Mouse (Mus musculus) layer of hippocampus, postnatal 25 days (tissue): ENCODE results near the gene Kif3a. TPM values are rescaled to one million over a fixed set of nuclear protein-coding genes. Genes with fewer than 3 reads are reported as not detected.
A peak's percentile ranks its signal among the peaks of the same experiment; 100 is the strongest.
"Not testable (repeated sequence)": the region's sequence is repeated elsewhere in the genome, so short reads cannot be mapped to it uniquely, and the experiment has no call there.

ENCODE experiments used
- DNase-seq, 2 experiments: peaks; one replicate each; pipeline ENCODE4 v3.0.0; 2022; ENCODE audit warnings: mixed read lengths in 2 of 2, low spot score in 1 of 2; ENCODE audit errors: extremely low spot score in 1 of 2
- total RNA-seq, 2 experiments: library from RNA; stranded (reverse); gene quantifications; 2 replicates each; pipeline ENCODE4 v1.2.3; 2021

The Kif3a gene
- total RNA-seq, 2 experiments from 2014 or later, result 120 to 131 TPM

DNA sequence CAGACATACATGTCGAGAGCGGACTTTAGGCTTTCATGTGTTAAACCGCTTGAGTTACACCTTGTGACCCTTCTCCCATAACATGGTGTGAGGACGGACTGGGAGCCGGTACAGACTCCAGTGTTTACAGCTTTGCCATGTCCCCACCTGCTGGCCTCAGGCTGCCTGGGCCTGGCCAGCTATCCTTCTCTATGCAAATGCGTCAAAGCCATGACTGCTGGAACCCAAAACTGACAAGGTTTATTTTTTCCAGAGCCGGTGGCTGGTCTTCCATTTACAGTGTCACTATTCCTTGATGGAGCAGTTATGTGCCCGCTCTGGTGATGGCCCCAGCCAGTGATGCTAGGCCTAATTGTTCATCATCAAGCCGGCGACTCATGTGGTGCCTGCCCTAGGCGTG lies 26.0 kb upstream of the Kif3a start:
- DNase-seq, result no peak

DNA sequence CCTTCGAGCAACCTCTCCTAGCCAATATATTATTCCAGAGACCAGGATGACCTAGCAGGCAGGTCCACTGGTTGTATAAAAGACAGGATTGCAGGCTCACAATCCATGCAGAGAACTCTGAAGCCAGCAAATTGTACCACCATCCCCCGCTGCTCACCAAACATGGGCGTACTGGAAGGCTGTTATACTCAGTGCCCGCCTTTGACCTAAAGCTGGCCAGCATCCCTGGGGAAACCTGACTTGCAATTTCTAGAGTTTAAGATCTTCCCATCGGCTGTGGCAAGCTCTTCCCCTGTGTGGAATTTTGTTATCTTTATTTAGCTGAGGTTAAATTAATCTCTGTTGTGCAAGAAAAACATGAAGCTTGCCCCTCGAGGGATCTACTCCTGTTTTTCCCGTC lies 24.2 kb upstream of the Kif3a start:
- no peak for DNase-seq

DNA sequence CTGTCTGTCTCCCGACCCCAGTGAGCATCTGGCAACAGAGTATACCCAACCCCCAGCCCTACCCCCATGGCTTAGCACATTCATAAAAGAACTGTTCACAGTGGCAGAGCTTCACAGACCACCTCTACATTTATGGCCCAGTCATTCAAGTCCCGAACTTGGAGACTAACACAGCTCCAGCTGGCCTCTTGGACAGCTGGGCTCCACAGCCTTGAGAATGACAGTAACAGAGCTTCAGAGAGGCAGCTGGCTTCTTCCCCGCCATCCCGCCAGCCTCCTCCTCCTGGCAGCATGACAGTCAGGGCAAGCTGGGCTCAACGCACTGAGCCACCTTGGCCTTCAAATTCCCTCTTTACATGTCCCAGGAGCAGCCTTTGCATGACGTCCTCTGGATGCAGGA lies 20.9 kb upstream of the Kif3a start:
- no peak for DNase-seq

DNA sequence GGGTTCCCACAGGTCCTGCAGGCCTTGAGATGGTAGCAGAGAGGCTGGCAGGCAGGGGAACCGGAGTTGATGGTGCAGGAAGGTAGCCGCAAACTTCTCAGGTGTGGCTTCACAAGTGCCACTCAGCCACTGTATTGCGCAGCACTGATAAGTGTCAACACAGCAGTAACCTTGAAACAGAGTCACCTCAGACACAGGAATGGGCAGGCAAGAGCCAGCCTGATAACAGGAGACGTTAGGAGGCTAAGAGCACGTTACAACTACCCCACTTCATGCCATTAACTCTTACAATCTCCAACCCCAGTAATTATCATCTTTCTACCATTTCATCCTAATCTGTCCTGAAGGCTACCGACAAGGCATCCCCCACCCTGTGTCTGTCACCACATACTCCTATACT lies 19.6 kb upstream of the Kif3a start:
- no peak for DNase-seq

DNA sequence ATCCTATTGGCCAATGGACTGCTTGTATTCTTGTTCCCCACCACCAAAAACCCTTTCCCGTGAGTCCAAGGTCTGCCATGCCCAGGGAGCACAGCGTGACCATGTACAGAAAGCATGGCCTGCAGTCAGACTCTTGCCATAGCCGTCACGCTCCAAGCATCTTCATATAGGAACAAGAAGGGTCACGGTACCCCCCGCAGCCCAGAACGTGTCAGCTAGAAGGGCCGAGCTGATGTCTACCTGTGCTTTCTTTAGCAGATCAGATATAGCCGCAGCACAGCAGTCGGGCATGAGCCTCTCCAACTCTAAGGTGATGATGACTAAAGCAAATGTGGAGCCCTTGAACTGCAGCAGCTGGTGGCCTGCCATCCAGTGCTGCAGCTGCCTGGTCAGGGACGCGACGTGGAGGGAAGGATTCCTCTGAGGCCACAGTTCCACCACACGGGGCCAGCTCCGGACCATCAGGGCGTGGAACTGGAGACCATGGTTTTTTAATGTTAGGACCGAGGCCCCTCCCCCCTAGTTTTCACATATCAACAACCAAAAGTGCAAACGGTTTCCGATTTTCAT lies 19.1 kb upstream of the Kif3a start:
- DNase-seq, result no peak

DNA sequence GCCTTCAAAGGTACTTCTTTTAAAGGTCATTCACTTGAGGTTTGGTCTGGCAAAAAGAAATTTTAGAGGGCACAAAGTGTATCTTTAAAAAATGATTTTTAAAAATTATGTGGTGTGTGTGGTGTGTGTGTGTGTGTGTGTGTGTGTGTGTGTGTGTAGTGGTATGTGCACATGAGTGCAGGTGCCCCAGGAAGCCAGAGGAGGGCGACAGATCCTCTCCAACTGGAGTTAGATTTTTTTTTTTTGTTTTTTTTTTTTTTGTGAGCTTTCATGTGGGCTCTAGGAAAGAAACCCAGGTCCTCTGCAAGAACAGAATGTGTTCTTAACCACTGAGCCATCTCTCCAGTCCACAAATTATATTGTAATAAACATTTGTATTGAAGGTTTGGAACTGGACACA lies 16.5 kb upstream of the Kif3a start:
- DNase-seq, result no peak

DNA sequence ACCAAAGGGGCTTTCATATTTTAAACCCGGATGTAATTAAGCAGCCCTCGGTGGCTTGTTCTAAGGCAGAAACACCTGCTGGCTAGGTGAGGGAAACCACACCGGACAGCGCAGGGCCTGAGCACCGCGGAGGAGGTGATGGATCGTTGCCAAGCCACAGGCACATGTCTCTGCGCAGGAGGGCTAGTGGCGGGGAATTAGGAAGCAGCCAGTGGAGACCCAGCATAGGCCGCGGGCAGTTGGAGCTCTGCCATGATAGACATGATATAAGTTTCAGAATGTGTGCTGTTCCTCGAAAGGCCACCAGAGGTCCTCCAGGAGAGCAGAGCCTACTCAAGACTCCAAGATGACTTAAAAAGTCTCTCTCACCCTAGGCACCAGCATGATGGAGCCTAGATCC lies 15.4 kb upstream of the Kif3a start:
- DNase-seq, result peak in 1 of 2 experiments; percentile 45

DNA sequence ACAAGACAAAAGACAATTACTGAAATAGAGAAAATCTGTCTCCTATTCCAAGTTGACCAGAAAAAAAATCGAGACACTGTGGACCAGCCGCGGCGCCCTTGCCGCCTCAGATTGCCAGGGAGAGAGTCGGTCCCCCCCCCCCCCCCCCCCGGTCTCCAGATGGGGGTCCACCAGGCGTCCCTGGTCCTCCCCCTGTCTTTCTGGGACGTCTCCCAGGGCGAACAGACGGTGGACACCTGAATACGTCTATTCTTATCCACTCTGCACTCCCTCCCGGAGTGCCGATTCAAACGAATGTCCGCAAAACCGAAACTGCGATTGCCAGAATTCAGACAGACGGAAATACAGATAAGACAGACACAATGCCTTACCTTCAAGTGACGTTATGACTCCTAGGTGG lies 10.7 kb upstream of the Kif3a start:
- DNase-seq, result not testable (repeated sequence)

DNA sequence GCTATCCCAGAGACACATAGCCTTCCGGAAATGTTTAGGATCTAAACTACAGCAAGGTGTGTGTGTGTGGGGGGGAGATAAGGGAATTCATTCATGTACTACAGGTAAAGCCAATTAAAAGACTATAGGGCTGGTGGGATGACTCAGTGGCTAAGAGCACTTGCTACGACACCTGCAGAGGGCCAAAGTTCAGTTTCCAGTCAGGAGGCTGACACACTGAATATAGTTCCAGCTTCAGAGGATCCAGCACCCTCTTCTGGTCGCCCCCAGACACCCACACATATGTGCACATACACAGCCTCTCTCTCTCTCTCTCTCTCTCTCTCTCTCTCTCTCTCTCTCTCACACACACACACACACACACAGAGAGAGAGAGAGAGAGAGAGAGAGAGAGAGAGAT lies 9.2 kb upstream of the Kif3a start:
- DNase-seq, result not testable (repeated sequence)

DNA sequence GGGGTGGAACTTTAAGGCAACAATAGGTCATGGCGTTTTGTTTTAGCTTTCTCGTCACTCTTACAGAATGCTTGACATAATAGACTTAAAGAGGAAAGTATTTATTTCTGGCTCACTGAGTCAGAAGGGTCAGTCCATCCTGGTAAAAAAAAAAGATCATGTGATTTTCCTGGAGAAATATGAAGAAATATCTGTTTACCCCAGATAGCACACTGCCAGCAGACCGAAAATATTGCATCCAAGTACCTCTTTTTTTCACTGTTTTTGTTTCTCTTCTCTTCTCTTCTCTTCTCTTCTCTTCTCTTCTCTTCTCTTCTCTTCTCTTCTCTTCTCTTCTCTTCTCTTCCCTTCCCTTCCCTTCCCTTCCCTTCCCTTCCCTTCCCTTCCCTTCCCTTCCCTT lies 7.2 kb upstream of the Kif3a start:
- not testable (repeated sequence) for DNase-seq

DNA sequence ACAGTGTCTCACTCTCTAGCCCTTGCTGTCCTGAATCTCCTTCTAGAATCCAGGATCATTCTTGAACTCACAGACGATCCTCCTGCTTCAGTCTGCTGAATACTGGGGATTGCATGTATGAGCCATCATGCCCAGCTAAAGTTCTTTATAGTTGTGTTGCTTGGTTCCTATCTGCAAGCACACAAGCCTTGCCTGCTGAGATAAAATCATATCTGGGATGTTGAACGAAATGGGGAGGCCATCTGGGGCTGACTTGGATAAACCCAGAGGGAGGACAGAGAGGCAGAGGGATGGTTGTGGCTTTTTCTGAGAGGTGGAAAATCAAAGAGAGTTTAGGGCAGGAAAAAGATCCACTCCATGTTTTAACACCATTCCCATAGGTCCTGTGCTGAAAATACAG lies 5.2 kb upstream of the Kif3a start:
- no peak for DNase-seq

DNA sequence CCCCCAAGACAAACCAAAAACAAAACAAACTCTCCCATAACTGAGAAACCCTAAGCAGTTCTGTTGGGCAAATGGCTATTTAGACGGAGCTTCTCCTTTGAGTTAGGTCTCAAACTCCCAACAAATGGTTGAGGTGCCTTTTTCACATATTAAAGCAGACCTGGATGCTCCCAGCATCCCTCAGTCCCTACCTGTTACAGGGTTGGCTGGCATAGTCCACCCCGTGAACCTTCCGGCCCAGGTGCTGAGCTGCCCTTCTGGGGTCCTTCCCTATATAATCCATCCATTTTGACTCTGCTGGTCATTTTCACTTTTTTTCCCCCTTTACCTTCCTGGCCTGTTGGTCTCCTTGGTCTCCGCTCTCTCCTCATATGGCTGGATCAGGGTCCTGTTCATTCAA lies 533 bp upstream of the Kif3a start:
- DNase-seq, result no peak

DNA sequence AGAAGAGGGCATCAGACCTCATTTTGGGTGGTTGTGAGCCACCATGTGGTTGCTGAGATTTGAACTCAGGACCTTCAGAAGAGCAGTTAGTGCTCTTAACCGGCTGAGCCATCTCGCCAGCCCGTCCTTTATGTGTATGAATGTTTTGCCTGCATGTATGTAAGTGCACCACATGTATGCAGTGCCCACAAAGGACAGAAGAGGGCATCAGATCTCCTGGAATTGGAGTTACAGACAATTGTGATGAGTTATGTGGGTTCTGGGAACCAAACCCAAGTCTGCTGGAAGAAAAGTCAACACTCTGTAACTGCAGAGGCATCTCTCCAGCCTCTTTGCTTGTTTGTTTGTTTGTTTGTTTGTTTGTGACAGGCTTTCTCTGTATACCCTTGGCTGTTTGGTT lies 13.4 kb downstream of the Kif3a start:
- no peak for DNase-seq

DNA sequence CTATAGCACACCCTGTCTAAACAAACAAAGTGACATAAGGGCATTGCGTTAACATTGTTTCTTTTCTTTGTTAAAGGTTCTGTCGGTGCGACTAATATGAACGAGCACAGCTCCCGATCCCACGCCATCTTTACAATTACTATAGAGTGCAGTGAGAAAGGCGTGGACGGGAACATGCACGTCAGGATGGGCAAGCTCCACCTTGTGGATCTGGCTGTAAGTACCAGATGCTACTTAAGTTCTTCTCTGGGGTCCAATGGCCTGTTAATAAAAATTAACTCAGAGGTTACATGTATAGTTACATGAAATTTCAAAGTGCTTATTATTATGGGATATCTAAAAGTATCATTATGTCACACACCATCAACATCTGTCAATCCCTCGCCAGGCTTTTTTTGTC lies 16.0 kb downstream of the Kif3a start:
- no peak for DNase-seq

DNA sequence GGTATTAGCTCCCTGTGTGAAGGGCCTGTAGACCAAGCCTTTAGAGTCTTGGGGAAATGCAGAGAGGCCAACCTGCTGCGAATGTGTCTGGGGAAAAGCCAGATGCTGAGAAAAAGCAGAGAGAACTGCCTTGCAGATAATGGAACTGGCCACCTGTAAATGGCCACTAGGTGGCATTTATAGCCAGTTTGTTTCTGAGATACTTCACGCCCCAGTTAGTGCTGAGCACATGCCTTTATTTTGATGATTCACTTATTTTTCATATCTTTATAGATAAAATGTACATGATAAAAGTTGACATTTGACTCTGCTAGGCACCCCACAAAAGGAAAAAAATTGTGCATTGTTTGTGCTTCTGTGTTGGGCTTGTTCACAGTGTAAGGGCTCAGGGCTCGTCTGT lies 17.7 kb downstream of the Kif3a start:
- no peak for DNase-seq

DNA sequence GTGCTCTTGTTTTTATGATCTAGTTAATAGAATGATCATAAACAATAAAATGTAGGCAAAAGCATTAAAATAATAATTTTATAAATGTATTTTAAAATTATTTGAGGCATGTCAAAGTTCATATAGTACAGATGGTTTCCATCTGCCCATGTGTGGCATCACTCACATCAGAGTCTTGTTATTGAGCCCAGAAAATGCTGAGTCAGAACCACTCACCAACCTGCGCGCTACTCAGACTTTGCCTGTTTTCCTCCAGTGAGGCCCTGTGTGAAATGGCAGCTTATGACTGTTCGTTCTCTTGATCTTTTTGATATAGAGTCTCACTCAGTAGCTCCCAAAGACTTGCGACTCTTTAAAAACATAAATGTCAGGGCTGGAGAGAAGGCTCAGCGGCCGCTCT lies 18.3 kb downstream of the Kif3a start:
- DNase-seq, result no peak

DNA sequence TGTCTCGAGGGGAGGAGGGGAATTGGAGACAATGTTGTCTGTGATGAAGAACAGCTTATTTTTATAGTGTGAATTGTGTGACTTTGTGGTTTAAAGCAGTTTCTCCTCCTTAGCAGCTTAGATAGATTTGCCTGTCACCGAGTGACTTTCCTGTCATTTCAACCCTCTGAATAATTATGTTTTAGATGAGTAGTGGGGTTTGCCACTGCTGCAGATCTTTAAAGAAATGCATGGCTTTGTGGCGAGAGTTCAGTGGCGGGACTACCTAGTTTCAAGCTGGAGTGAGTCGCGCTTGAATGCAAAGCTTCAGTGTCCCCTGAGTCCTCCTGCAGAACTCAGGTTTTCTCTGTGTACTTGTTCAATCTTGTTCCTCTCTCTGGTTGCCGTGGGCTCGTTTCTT lies 21.1 kb downstream of the Kif3a start:
- no peak for DNase-seq

DNA sequence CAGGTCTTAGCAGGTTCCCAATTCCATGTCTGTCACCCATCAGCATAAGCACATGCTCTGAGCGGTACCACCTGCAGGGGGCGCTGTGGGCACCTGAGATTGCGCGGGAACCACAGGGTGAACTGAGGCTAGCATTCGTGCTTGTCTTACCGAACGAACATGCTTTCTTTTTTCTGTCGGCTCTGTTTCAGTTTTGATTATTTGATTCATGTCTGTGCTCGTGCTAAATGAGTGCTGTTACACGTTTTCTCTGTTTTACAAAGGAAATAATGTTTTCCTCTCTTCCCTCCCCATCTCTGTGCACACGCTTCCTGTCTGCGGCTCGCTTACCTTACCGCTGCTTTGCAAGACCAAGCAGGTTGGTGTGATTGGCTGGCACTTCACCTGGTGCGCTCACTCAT lies 23.2 kb downstream of the Kif3a start:
- peak; percentile 37 to 74 for DNase-seq

DNA sequence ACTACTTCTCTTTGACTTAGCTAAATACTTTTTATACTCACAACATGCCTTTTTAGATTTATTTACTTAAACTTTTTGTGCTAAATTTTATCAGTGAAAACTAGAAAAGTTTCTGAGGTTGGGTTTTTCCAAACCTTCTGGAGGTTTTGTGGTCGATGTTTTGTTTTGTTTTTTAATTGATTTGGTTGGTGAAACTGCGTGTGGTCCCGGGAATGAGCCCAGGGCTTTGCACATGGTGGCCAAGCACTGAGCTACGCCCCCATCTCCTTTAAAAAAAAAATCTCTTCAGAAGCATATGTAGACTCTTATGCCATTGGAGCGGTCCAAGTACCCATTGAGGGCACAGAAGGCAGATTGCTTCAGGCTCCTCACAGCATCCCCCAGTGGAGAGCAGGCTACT lies 23.9 kb downstream of the Kif3a start:
- no peak for DNase-seq

DNA sequence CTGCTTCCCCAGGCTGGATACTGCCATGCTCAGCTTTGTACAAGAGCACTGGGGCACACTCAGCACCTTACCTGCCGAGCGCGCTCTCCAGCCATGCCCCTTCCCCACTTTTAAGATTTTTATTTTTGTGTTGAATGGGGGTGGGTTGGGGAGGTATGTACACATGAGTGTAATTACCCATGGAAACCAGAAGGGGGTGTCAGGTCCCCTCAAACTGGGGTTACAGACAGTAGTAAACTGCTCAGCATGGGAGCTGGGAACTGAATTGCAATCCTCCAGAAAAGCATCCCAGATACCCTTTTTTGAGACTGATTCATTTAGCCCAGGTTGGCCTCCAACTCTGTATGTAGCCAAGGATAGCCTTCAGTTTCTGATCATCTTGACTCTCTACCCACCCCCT lies 37.8 kb downstream of the Kif3a start:
- no peak for DNase-seq

DNA sequence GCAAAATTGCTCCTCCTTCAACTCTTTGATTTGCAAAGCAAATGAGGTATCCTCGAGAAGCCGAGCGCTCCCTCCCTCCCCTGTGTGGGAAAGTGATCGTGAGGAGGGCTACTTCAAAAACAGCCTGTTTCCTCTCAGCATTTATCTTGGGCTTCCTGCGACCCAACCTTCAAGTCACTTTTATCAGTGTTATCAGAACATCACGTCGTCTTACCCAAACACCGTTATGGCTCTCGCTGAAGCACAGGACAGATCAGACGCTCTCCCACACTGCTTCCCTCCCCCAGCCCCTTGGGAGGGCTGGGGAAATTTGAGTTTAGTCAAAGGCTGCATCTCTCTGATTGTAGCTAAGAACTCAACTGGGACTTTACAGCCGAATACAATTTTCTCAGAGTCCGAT lies 38.4 kb downstream of the Kif3a start:
- DNase-seq, result no peak

DNA sequence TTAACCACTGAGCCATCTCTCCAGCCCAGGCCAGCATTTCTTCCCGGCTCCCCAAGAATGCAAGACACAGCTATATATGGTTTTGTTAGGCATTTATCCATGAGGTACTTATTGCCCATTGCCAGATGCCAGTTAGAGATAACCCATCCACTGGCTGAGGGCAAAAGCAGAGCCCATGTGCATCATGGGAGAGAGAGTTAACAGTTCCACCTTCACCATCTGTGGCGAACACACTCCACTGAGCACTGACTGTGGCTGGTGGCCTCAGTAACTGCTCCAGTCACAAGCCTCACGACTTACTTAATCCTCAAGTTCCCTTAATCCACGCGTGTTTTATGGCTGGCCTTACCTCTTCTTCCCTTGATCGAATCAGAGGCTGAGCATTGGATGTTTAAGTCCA lies 42.1 kb downstream of the Kif3a start:
- no peak for DNase-seq

DNA sequence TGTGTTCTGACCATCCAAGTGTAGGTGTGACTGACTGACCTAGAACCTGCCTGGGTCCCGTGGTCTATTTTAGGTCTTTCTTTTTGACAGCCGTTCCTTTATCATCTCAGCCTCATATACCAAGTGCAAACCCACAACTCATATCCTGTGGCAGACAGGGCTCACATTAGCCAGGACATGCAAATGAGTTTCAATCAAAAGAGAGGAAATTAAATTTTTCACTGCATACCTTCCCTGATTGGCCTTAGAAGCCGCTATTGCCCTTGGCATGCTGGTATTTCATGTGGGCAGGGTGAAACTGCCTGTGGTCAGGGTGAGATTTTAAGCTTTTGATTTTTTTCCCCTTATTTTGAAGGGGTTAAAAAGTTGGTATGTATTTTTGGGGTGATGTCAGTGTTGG lies 42.5 kb downstream of the Kif3a start:
- no peak for DNase-seq
